Mouse (Mus musculus) ZHBTc4 (cell line): ENCODE measurements around the gene Sun2.

Source experiments
- DNase-seq: peaks from one replicate; pipeline ENCODE4 v3.0.0-alpha.2; 2011; ENCODE audit warnings: low read depth, low spot score

Sun2 gene

DNA sequence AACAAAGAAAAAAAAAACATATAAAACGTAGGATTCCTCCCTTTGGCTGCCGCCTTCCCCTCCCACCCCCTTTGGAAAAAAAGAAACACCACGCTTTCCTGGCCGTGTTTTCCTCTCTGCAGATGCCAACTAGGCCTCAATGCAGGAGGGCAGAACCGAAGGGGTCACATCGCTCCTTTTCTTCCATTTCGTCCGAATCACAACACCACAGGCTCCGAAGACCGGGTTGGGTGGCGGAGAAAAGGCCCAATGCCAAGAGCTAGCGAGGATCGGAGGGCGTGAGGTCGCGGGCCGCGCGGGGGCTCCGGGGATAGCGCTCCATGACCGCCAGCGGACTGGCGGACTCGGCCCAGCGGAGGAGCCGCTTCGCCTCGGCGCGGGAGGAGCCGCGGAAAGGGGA is 55.2 kb downstream of the Sun2 start:
- no peak for DNase-seq

DNA sequence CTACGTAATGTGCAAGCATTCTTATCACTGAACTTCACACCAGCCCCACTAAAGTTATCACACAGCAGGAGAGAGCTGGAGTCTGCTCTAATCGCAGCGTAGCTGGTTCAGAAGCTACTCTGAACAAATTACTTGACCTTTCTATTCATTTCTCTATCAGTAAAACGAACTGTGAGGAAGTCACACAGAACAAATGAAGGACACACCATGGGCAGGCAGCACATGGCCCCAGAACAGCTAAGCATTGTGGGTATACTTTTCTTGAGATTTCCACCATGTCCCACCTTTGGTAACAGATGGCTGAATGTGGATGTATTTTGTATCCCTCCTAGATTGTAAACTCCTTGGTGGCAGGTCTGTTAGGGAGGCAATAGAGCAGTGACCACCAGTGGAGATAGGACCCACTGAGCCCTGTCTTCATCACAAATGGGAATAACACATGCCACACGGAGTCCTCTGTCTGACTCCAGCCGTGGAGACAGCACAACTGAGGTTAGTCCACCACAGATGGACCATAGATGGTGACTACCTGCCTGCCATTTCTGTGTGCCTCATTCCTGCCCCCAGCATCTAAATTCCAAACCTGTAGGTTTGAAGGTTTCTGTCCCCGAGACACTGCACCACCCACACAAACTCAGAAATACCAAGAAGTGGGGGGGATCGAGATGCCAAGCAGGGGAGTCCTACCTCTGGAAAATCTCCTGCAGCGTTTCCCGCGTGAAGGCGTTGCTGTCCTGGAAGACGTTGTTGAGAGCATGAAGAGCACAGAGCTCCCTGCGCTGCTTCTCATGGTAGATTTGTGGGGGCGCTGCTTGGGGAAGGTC is 56.1 kb downstream of the Sun2 start:
- DNase-seq: no peak

DNA sequence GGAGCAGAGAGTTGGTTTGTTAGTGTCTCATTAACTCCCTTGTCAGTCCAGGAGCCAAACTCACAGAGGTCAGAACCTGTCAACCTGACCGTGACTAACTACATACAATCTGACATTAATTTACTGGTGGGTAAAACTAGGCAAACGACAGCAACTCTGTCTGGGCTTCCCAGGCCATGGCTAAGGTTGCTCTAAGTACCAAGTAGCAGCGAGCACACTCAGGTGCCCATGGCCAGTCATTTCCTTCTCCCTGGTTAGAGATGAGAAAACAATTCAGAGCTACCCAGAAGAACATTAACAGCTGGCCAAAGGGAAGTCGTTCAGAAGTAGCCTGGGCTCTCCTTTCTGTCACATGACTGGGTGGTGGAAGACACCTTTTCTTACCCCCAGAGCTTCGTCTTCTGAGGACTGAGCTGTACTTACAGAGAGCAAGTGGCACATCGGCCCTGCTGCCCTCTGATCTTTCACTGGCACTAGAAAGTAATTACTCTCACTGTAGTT is 57.1 kb downstream of the Sun2 start:
- DNase-seq: no peak

DNA sequence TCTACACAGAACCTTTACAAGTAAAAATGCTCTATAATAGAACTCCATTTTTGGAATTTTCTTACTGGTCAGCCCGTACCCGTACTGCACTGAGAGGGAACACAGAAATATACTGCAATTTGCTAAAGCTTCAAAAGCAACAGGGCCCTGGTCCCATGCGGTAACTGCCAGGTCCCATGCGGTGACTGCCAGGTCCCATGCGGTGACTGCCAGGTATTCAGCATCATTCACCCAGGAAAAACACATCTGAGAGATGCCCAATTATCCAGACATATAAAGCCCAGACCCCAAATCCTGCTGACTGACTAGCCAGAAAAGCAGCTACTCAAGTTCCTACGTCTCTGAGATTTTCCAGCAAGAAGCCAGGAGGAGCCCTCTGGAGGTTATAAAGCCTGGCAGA is 57.7 kb downstream of the Sun2 start:
- no peak for DNase-seq

DNA sequence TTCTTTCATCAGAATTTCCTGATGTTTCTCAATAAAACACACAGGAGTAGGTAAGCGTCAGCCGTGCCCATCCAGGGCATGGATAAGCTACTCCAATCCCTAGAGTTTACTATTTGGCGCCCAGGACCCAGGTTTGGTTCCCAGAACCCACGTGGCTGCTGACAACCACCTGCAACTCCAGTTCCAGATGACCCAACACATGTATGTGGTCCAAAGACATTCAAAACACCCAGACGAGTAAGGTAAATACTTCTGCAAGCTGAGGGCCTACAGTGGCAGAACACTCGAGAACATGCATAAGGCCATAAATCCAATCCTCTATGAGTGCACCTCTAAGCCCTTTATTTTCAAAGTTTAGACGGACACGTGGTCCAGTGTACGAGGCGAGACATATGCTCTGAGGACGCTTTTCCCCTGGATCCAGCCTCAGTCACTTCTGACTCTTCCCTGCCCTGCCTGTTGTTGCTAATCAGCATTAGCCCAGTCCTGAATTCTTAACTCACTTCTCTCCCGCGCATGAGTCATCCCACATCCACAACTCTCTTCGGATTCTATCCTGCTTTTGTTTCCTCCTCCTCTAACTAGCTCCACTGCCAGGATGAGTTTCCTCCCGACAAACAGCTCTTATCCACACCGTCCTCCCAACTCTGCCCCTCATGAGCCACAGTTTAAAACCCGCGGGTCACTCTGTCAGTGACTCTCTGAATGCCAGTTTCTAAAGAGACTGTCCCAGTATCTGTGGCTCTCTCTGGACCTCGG is 58.5 kb downstream of the Sun2 start:
- no peak for DNase-seq

DNA sequence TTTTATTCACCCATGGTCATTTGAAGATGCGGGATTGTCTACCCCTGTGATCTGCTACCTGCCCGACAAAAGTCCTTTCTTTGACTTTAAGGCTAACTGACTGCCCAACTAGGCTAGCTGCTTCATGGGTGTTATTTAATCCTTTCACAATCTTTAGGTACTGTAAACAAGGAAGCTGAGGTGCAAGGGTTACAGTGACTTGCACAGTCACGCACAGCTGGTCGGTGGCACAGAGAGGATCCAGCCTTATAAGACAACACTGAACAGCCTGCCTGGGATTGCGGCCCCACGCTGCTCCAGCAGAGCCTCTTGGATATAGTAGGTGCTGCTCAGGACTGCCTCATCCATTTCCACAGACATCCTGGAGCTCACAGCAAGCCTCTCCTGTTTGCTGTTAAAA is 59.2 kb downstream of the Sun2 start:
- no peak for DNase-seq

DNA sequence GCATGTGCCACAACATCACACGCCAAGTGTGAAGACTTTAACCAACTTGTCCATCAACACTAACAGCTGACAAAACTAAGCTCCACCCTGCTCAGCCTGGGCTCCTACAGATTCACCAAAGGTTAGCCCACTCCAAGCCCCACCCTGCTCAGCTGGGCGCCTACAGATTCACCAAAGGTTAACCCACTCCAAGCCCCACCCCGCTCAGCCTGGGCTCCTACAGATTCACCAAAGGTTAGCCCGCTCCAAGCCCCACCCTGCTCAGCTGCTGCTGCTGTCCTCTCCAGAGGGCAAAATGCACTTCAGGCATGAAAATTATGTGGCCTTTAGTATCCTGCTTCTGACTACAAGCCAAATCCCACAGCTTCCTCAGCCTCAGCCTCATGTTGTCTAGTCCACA is 60.4 kb downstream of the Sun2 start:
- peak; percentile 79 for DNase-seq

DNA sequence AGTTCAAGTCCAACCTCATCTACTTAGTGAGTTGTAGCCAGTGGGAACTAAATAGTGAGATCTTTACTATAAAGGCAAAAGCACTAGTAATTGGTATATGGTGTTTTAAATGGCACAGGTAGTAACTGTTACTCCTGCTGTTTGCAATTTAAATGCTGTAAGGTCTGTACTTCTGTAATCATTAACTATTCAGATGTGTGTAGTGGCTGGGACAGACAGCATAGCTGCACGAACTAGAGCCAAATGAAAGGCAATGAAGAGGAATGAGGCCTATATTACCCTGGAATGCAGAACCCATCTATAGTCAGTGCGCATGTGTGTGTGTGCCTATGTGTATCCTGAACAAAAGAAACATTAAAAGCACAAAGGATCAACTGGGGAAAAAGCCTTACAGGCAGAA is 64.4 kb downstream of the Sun2 start:
- no peak for DNase-seq
